Mouse (Mus musculus): ENCODE measurements at regions not wholly inside any gene's neighbourhood (a gene's known extent, or its start where the extent isn't known, plus 50 kb on each side); places are given as distances from the start of the nearest gene placed in this dataset.

GRCm38 (mm10) chr14:17012200-17012599 lies 193.2 kb upstream of the Rarb start:
- TF ChIP-seq POLR2A (IDR thresholded peaks at IDR 0.05; ENCODE audit: extremely low read depth, insufficient read depth, low read length): no peak
- TF ChIP-seq CTCF (IDR thresholded peaks at IDR 0.05; ENCODE audit: low read depth, low read length): no peak

Data from liver, adult 2 months (tissue).